Comparison of ENCODE assay signal across 19 mouse cellular contexts in genomic region chr10:22701485-22702315, GRCm38 (mm10). TPM values are rescaled to one million over a fixed set of nuclear protein-coding genes. Genes with fewer than 3 reads are reported as not detected.
A peak's percentile ranks its signal among the peaks of the same experiment; 100 is the strongest.
DNase-seq lines count a peak whose midpoint lies in the region; ATAC-seq and TF ChIP-seq lines count a peak whose summit lies in the region.
"Had no signal": no experiment of that assay in that cellular context is flagged by ENCODE, and none has a peak within 500 bp of the region (broad histone marks: within the 10 kb centered on the region; RNA-seq: fewer than 3 reads in every experiment).

No protein-coding gene starts in this region.

- H3K27ac ChIP-seq in forebrain, embryonic 14.5 days (ENCODE audit: low read depth, low read length), result 0 out of 2 replicates have a peak overlapping the region, but pooled peaks have one; percentile 21
- H3K27ac ChIP-seq in forebrain, embryonic 11.5 days (ENCODE audit: low read depth, low read length), result no peak overlapping the region
- H3K27ac ChIP-seq in lung, postnatal 0 days (ENCODE audit: low read length), result no peak overlapping the region
- H3K27ac ChIP-seq in embryonic facial prominence, embryonic 14.5 days (replicated peaks; ENCODE audit: low read depth, low read length), result no peak overlapping the region
- H3K27ac ChIP-seq in stomach, embryonic 16.5 days (ENCODE audit: low read length), result peak overlapping the region; percentile 43
- H3K27ac ChIP-seq: embryonic facial prominence, embryonic 12.5 days; lung, embryonic 15.5 days had no signal

- no peak overlapping the region for H3K4me3 ChIP-seq in forebrain, embryonic 14.5 days (ENCODE audit: low read depth, low read length)
- no peak overlapping the region for H3K4me3 ChIP-seq in forebrain, embryonic 11.5 days (ENCODE audit: low read depth, low read length)
- H3K4me3 ChIP-seq in lung, postnatal 0 days (ENCODE audit: low read depth, low read length), result no peak overlapping the region
- no peak overlapping the region for H3K4me3 ChIP-seq in embryonic facial prominence, embryonic 14.5 days (ENCODE audit: low read depth, low read length)
- H3K4me3 ChIP-seq in stomach, embryonic 16.5 days (replicated peaks; ENCODE audit: low read length), result no peak overlapping the region
- H3K4me3 ChIP-seq: embryonic facial prominence, embryonic 12.5 days; lung, embryonic 15.5 days had no signal

- H3K9me3 ChIP-seq in forebrain, embryonic 14.5 days (replicated peaks; ENCODE audit: control insufficient read depth, low read length), result no peaks in the 10 kb centered on the region
- H3K9me3 ChIP-seq in forebrain, embryonic 11.5 days (ENCODE audit: control insufficient read depth, low read length), result no peaks in the 10 kb centered on the region
- no peaks in the 10 kb centered on the region for H3K9me3 ChIP-seq in lung, postnatal 0 days (ENCODE audit: low read length)
- no peaks in the 10 kb centered on the region for H3K9me3 ChIP-seq in embryonic facial prominence, embryonic 14.5 days (ENCODE audit: control insufficient read depth, low read length)
- no peaks in the 10 kb centered on the region for H3K9me3 ChIP-seq in stomach, embryonic 16.5 days (replicated peaks; ENCODE audit: control insufficient read depth, low read length)
- H3K9me3 ChIP-seq: embryonic facial prominence, embryonic 12.5 days; G1E; lung, embryonic 15.5 days had no signal

- ATAC-seq in forebrain, embryonic 14.5 days, result peak; percentile 33; the same call in 1 of the 2 replicates
- ATAC-seq in forebrain, embryonic 11.5 days (replicated peaks; ENCODE audit: low FRiP score), result no peak
- 0 out of 2 replicates have a peak, but pooled peaks have one; percentile 9 for ATAC-seq in lung, postnatal 0 days
- ATAC-seq in embryonic facial prominence, embryonic 14.5 days (ENCODE audit: low read depth), result peak; percentile 27; the same call in 1 of the 2 replicates
- ATAC-seq in stomach, embryonic 16.5 days (ENCODE audit: insufficient read depth, low FRiP score), result no peak
- ATAC-seq: activated CD4-positive, CD25-positive, alpha-beta regulatory T cell, adult 4 months; hindbrain, embryonic 16.5 days had no signal

- DNase-seq in forebrain, embryonic 14.5 days (ENCODE audit: low spot score), result no peak
- no peak for DNase-seq in forebrain, embryonic 11.5 days (ENCODE audit: low spot score)
- no peak for DNase-seq in lung, postnatal 0 days (ENCODE audit: low spot score)
- no peak for DNase-seq in lung, postnatal 25 days (ENCODE audit: low spot score)
- DNase-seq in embryonic facial prominence, embryonic 14.5 days (ENCODE audit: low spot score), result peak; percentile 23
- no peak for DNase-seq in left cerebral cortex, postnatal 10 days (ENCODE audit: extremely low spot score in 1 of 2, low spot score in 2 of 2)
- DNase-seq in gastrocnemius, postnatal 4 days (ENCODE audit: low spot score in 2 of 2), result no peak
- DNase-seq: B cell, adult 2 months; gastrocnemius, postnatal 10 days; heart, postnatal 10 days; kidney, postnatal 4 days; midbrain, embryonic 14.5 days; thymus, postnatal 4 days had no signal

- no peak overlapping the region for H3K9ac ChIP-seq in forebrain, embryonic 14.5 days (ENCODE audit: low read length)
- H3K9ac ChIP-seq in forebrain, embryonic 11.5 days (ENCODE audit: low read length), result no peak overlapping the region
- no peak overlapping the region for H3K9ac ChIP-seq in lung, postnatal 0 days (replicated peaks; ENCODE audit: low read depth)
- no peak overlapping the region for H3K9ac ChIP-seq in embryonic facial prominence, embryonic 14.5 days (ENCODE audit: low read depth, low read length)
- no peak overlapping the region for H3K9ac ChIP-seq in stomach, embryonic 16.5 days (ENCODE audit: low read length)
- H3K9ac ChIP-seq: embryonic facial prominence, embryonic 12.5 days; lung, embryonic 15.5 days had no signal

- no peak overlapping the region for H3K4me2 ChIP-seq in forebrain, embryonic 14.5 days (ENCODE audit: low read length)
- no peak overlapping the region for H3K4me2 ChIP-seq in forebrain, embryonic 11.5 days (ENCODE audit: low read depth, low read length, severe bottlenecking)
- H3K4me2 ChIP-seq in lung, postnatal 0 days (replicated peaks; ENCODE audit: low read depth, low read length), result no peak overlapping the region
- H3K4me2 ChIP-seq in embryonic facial prominence, embryonic 14.5 days (ENCODE audit: low read depth, low read length), result no peak overlapping the region
- no peak overlapping the region for H3K4me2 ChIP-seq in stomach, embryonic 16.5 days (ENCODE audit: low read depth, low read length)
- H3K4me2 ChIP-seq: embryonic facial prominence, embryonic 12.5 days; lung, embryonic 15.5 days had no signal

- no peak for TF ChIP-seq EP300 in lung, postnatal 0 days (IDR thresholded peaks at IDR 0.05)

- H3K27me3 ChIP-seq in forebrain, embryonic 14.5 days (replicated peaks; ENCODE audit: control insufficient read depth, insufficient read depth, low read length), result no peaks in the 10 kb centered on the region
- no peaks in the 10 kb centered on the region for H3K27me3 ChIP-seq in forebrain, embryonic 11.5 days (ENCODE audit: control insufficient read depth, insufficient read depth, low read length)
- H3K27me3 ChIP-seq in lung, postnatal 0 days (replicated peaks; ENCODE audit: insufficient read depth, low read length), result no peaks in the 10 kb centered on the region
- H3K27me3 ChIP-seq in embryonic facial prominence, embryonic 14.5 days (replicated peaks; ENCODE audit: control insufficient read depth, insufficient read depth, low read length), result no peaks in the 10 kb centered on the region
- no peaks in the 10 kb centered on the region for H3K27me3 ChIP-seq in stomach, embryonic 16.5 days (ENCODE audit: control insufficient read depth, insufficient read depth, low read length)
- H3K27me3 ChIP-seq: embryonic facial prominence, embryonic 12.5 days; lung, embryonic 15.5 days had no signal

- WGBS in forebrain, embryonic 14.5 days, result 79% methylated on average over 12 of the region's 12 CpGs
- 85% methylated on average over 12 of the region's 12 CpGs for WGBS in forebrain, embryonic 11.5 days
- WGBS in lung, postnatal 0 days, result 51% methylated on average over 12 of the region's 12 CpGs
- WGBS in embryonic facial prominence, embryonic 14.5 days, result 66% methylated on average over 12 of the region's 12 CpGs
- 52% methylated on average over 12 of the region's 12 CpGs for WGBS in stomach, embryonic 16.5 days

- no peak for TF ChIP-seq CTCF in lung, postnatal 0 days (IDR thresholded peaks at IDR 0.05)

- intact Hi-C loops in left cerebral cortex, postnatal 10 days (cut with DNase I), result no loop called here

- no peaks in the 10 kb centered on the region for H3K4me1 ChIP-seq in forebrain, embryonic 14.5 days (ENCODE audit: control insufficient read depth, insufficient read depth, low read length)
- H3K4me1 ChIP-seq in forebrain, embryonic 11.5 days (replicated peaks; ENCODE audit: control insufficient read depth, insufficient read depth, low read length), result no peaks in the 10 kb centered on the region
- peaks cover 6% of the 10 kb centered on the region; the same call in 1 of the 2 replicates for H3K4me1 ChIP-seq in lung, postnatal 0 days (ENCODE audit: insufficient read depth, low read depth, low read length)
- peaks cover 5% of the 10 kb centered on the region; the same call in 1 of the 2 replicates for H3K4me1 ChIP-seq in embryonic facial prominence, embryonic 14.5 days (ENCODE audit: control insufficient read depth, insufficient read depth, low read length)
- peaks cover 21% of the 10 kb centered on the region; the same call in 1 of the 2 replicates for H3K4me1 ChIP-seq in stomach, embryonic 16.5 days (ENCODE audit: control insufficient read depth, insufficient read depth, low read length)
- H3K4me1 ChIP-seq: embryonic facial prominence, embryonic 12.5 days had no signal

- peaks cover 38% of the 10 kb centered on the region for H3K36me3 ChIP-seq in forebrain, embryonic 14.5 days (ENCODE audit: control insufficient read depth, insufficient read depth, low read length)
- peaks cover 4% of the 10 kb centered on the region; the same call in 1 of the 2 replicates for H3K36me3 ChIP-seq in forebrain, embryonic 11.5 days (ENCODE audit: control insufficient read depth, insufficient read depth, low read length)
- 0 out of 2 replicates have a peak, but pooled peaks cover 10% of the 10 kb centered on the region for H3K36me3 ChIP-seq in lung, postnatal 0 days (ENCODE audit: insufficient read depth, low read length)
- peaks cover 45% of the 10 kb centered on the region for H3K36me3 ChIP-seq in embryonic facial prominence, embryonic 14.5 days (ENCODE audit: control insufficient read depth, insufficient read depth, low read length)
- 0 out of 2 replicates have a peak, but pooled peaks cover 3% of the 10 kb centered on the region for H3K36me3 ChIP-seq in stomach, embryonic 16.5 days (ENCODE audit: control insufficient read depth, insufficient read depth, low read length)

RNA-seq across cellular contexts. Expression of gene Tbpl1, which starts 30.0 kb away (rescaled TPM):
- 108 and 121 TPM in 2 replicates for polyA plus RNA-seq in forebrain, embryonic 14.5 days (2014; fragmentation: Nextera tagmentation; extraction: Ambion mirVana)
- 109 and 111 TPM in 2 replicates for polyA plus RNA-seq in forebrain, embryonic 11.5 days (2014; fragmentation: Nextera tagmentation; extraction: Ambion mirVana)
- 42.2 and 44.7 TPM in 2 replicates for polyA plus RNA-seq in lung, postnatal 0 days (2015; fragmentation: Nextera tagmentation; extraction: Ambion mirVana)
- polyA plus RNA-seq in embryonic facial prominence, embryonic 14.5 days (2014; fragmentation: Nextera tagmentation; extraction: Ambion mirVana), result 49.5 and 56.0 TPM in 2 replicates
- polyA plus RNA-seq in stomach, embryonic 16.5 days (2015; fragmentation: Nextera tagmentation; extraction: Ambion mirVana), result 52.7 and 53.2 TPM in 2 replicates
- total RNA-seq in left cerebral cortex, postnatal 10 days (2021), result 10 to 100 TPM; 65.2 to 68.5 TPM
- 10 to 100 TPM; 28.0 to 37.6 TPM for total RNA-seq in gastrocnemius, postnatal 4 days (2021)

RNA-seq across cellular contexts. Expression of gene Slc2a12, which starts 56.9 kb away (rescaled TPM):
- polyA plus RNA-seq in forebrain, embryonic 14.5 days (2014; fragmentation: Nextera tagmentation; extraction: Ambion mirVana), result 4.5 and 6.8 TPM in 2 replicates
- 2.2 and 2.4 TPM in 2 replicates for polyA plus RNA-seq in forebrain, embryonic 11.5 days (2014; fragmentation: Nextera tagmentation; extraction: Ambion mirVana)
- polyA plus RNA-seq in lung, postnatal 0 days (2015; fragmentation: Nextera tagmentation; extraction: Ambion mirVana), result 2.6 and 3.2 TPM in 2 replicates
- polyA plus RNA-seq in embryonic facial prominence, embryonic 14.5 days (2014; fragmentation: Nextera tagmentation; extraction: Ambion mirVana), result 5.2 and 5.7 TPM in 2 replicates
- 1.5 and 1.7 TPM in 2 replicates for polyA plus RNA-seq in stomach, embryonic 16.5 days (2015; fragmentation: Nextera tagmentation; extraction: Ambion mirVana)
- 1 to 10 TPM; 2.6 to 4.0 TPM for total RNA-seq in left cerebral cortex, postnatal 10 days (2021)
- 10 to 100 TPM; 13.0 to 13.2 TPM for total RNA-seq in gastrocnemius, postnatal 4 days (2021)
- polyA plus RNA-seq: activated CD4-positive, CD25-positive, alpha-beta regulatory T cell, adult 4 months; G1E had no signal

Comparison
In these comparisons a context has a peak if more than half of its experiments do, and no peak if none do; other contexts are left out.
1. ATAC-seq: peak in forebrain, embryonic 14.5 days (single experiment), lung, postnatal 0 days (single experiment) and embryonic facial prominence, embryonic 14.5 days (single experiment); none in forebrain, embryonic 11.5 days (single experiment) and stomach, embryonic 16.5 days (single experiment).
2. H3K27ac ChIP-seq: peak in forebrain, embryonic 14.5 days (single experiment) and stomach, embryonic 16.5 days (single experiment); none in forebrain, embryonic 11.5 days (single experiment), lung, postnatal 0 days (single experiment) and embryonic facial prominence, embryonic 14.5 days (single experiment).